Mouse (Mus musculus) urinary bladder, adult 2 months (tissue): ENCODE results near the gene AA792892. TPM values are rescaled to one million over a fixed set of nuclear protein-coding genes. Genes with fewer than 3 reads are reported as not detected.
"Not testable (repeated sequence)": the region's sequence is repeated elsewhere in the genome, so short reads cannot be mapped to it uniquely, and the experiment has no call there.

Source experiments
- DNase-seq: peaks from one replicate; pipeline ENCODE4 v3.0.0; 2022; ENCODE audit warnings: low spot score
- polyA plus RNA-seq: library from polyadenylated mRNA; depleted of rRNA; stranded (reverse); fragments of >200 nt; gene quantifications from 2 replicates; pipeline ENCODE4 v1.2.3, GENCODE M21; 2012; rRNA removed

Gene AA792892
- not detected in 2 replicates for polyA plus RNA-seq

- DNase-seq = not testable (repeated sequence)
Measured at GRCm38 (mm10) chr5:94339449-94339848, at the start of gene AA792892. AA792892 (plus strand) TSS chr5:94339749.

DNA sequence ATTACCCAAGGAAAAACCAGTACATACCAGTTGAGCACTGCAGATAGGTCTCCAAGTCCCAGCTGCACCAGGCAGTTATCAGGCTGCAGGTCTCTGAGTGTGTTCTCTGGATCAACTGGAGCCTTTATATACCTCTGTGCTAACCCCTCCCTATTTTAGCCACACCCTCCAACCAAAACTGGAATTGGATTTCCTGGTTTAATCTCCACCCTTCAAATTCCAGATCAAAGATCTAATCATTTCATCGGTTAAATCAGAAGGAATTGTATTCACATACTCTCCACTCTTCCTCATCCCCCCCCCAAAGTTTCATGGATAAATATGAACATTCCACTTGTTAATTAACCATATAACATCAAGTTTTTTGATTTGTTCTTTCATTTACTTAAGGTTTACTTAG is 32.9 kb upstream of the AA792892 start, which contains the start of gene A430089I19Rik:
TSS of gene A430089I19Rik (minus strand) at position 101 of the 400 bp plus-strand sequence.
- DNase-seq = not testable (repeated sequence)

DNA sequence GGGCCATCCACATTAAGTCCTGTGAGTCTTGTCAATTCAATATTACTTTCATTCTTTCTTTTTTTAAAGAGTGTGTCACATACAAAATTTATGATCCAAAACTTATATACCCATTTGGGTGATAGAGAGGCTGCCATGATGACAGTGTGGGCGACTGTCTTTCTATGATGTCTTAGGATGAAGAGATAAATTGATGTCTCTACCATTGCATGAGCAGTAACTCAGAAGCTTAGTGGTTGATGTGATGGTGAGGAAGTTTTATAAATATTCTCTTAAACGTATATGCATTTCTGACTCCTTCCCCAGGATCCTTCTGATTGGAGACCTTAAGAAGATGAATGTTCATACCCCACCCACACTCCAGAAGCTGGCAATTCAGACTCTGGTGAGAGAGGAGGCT is 25.4 kb upstream of the AA792892 start, which contains the start of gene Gm6502:
TSS of gene Gm6502 (plus strand) at position 301 of the 400 bp plus-strand sequence.
- DNase-seq = not testable (repeated sequence)

Other genes with a start within 250 kb of the AA792892 start
- not detected in 2 replicates for gene Gm3106, start 121.7 kb upstream of the AA792892 start, polyA plus RNA-seq
- not detected in 2 replicates for gene A430089I19Rik, start 33.0 kb upstream of the AA792892 start, polyA plus RNA-seq
- gene Gm6502, start 25.3 kb upstream of the AA792892 start, polyA plus RNA-seq = not detected in 2 replicates
- gene Gm7682, start 106.0 kb downstream of the AA792892 start, polyA plus RNA-seq = not detected in 2 replicates
- not detected in 2 replicates for gene Gm3139, start 186.5 kb downstream of the AA792892 start, polyA plus RNA-seq